Mouse (Mus musculus) bone marrow macrophage, adult 2 months (primary cell): ENCODE data around the gene 4921517D22Rik. TPM values are rescaled to one million over a fixed set of nuclear protein-coding genes. Genes with fewer than 3 reads are reported as not detected.
"Not testable (repeated sequence)": the region's sequence is repeated elsewhere in the genome, so short reads cannot be mapped to it uniquely, and the experiment has no call there.

Source experiments
- H3K27ac ChIP-seq: 2 replicates; pipeline ENCODE4 v1.5.1; 2012; ENCODE audit warnings: low read depth, low read length; ENCODE audit not compliant: insufficient read depth
- H3K4me1 ChIP-seq: 2 replicates; pipeline ENCODE4 v1.6.1; 2012; ENCODE audit warnings: low read length; ENCODE audit not compliant: control insufficient read depth, insufficient read depth
- H3K4me3 ChIP-seq: 2 replicates; pipeline ENCODE4 v1.5.1; 2012; ENCODE audit warnings: mild to moderate bottlenecking, low read length, moderate library complexity; ENCODE audit not compliant: insufficient read depth
- CTCF ChIP-seq: IDR thresholded peaks from 2 replicates; pipeline ENCODE4 v1.5.1; 2012; ENCODE audit warnings: low read depth, mild to moderate bottlenecking, low read length, moderate library complexity
- POLR2A ChIP-seq: IDR thresholded peaks from 2 replicates; pipeline ENCODE4 v1.6.1; 2012; ENCODE audit warnings: mild to moderate bottlenecking, low read depth, low read length, borderline replicate concordance
- polyA plus RNA-seq: library from polyadenylated mRNA; stranded (reverse); fragments of >200 nt; gene quantifications from 2 replicates; pipeline ENCODE4 v1.2.4, GENCODE M21; 2012; ENCODE audit not compliant: missing spikeins, insufficient read depth, insufficient read length

The 4921517D22Rik gene
- polyA plus RNA-seq, 1 experiment: not detected

GRCm38 (mm10) chr13:59726139-59726867, 32.4 kb upstream of the 4921517D22Rik start:
- Histone ChIP-seq H3K4me3 (no peak overlapping the region), H3K4me1 (0 out of 2 replicates have a peak, but pooled peaks cover 3% of the 10 kb centered on the region), H3K27ac (no peak overlapping the region)
- no peak for TF ChIP-seq CTCF
- no peak for TF ChIP-seq POLR2A

- not testable (repeated sequence) for H3K27ac ChIP-seq, H3K4me1 ChIP-seq, H3K4me3 ChIP-seq
Observed at GRCm38 (mm10) chr13:59722089-59722488, 28.2 kb upstream of the 4921517D22Rik start.

DNA sequence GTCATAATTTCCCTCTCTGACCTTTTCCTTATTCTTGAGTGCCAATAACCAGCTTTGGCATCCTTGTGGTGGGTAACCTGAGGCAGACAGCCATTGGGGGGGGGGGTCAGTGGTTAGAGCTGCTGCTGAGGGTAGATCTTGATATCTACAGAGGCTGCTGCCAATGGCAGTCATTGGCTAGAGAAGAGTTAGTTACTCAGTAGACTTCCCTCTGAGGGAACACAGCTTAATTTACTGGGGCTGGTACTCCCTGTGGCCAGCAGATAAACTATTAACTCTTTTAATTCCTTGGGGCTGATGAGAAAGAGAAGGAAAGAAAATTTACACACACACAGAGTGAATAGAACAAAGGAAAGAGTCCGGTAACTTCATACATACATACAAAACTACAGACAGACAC, 25.6 kb upstream of the 4921517D22Rik start:
- Histone ChIP-seq H3K4me1 (no peaks in the 10 kb centered on the region), H3K4me3 (no peak overlapping the region), H3K27ac (no peak overlapping the region)
- TF ChIP-seq CTCF: no peak

GRCm38 (mm10) chr13:59718857-59719440, 25.0 kb upstream of the 4921517D22Rik start:
- H3K4me3 ChIP-seq, H3K27ac ChIP-seq: not testable (repeated sequence)

GRCm38 (mm10) chr13:59713710-59714109, 19.8 kb upstream of the 4921517D22Rik start:
- Histone ChIP-seq H3K4me3 (no peak overlapping the region), H3K4me1 (no peaks in the 10 kb centered on the region), H3K27ac (no peak overlapping the region)
- TF ChIP-seq CTCF (no peak), POLR2A (no peak)

More at GRCm38 (mm10) chr13:59718857-59719440, 25.0 kb upstream of the 4921517D22Rik start:
- H3K4me1 ChIP-seq: not testable (repeated sequence)

GRCm38 (mm10) chr13:59711984-59712383, 18.1 kb upstream of the 4921517D22Rik start, which contains the start of gene Spata31d1b:
Gene Spata31d1b, plus strand, starts transcription at chr13:59712284.
- not testable (repeated sequence) for H3K27ac ChIP-seq, H3K4me1 ChIP-seq, H3K4me3 ChIP-seq

DNA sequence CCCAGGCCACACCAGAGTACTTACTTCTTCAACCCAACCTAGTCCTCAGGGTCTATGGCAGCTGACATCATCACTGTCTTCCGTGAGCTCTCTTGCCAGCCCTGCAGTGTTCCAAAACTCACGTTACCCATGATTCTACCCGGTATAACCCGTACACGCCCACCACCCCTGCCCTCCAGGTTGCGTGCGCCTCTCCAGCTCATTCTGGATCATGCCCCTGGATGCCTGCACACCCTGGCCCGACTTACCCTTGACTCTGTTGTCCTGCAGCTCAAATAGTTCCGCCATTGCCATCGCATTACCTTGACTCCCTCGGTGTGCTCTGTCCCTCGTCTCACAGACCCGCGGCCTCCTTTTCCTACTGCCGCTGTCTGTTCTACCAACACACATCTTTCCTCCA, 16.3 kb upstream of the 4921517D22Rik start, which contains the start of gene Spata31d1a:
Gene Spata31d1a, minus strand, starts transcription at position 101 of the 400 bp plus-strand sequence.
- TF ChIP-seq POLR2A (no peak), CTCF (no peak)
- Histone ChIP-seq H3K4me1 (0 out of 2 replicates have a peak, but pooled peaks cover under 1% of the 10 kb centered on the region), H3K27ac (no peak within 1 kb of the TSS), H3K4me3 (no peak within 1 kb of the TSS)

- peak overlapping the region; percentile 33 for H3K4me3 ChIP-seq
Observed at GRCm38 (mm10) chr13:59704562-59704961, 10.7 kb upstream of the 4921517D22Rik start.

GRCm38 (mm10) chr13:59703514-59703913, 9.6 kb upstream of the 4921517D22Rik start:
- H3K27ac ChIP-seq: no peak overlapping the region

More at GRCm38 (mm10) chr13:59704562-59704961, 10.7 kb upstream of the 4921517D22Rik start:
- peaks cover 12% of the 10 kb centered on the region for H3K4me1 ChIP-seq
- H3K27ac ChIP-seq: no peak overlapping the region
- TF ChIP-seq CTCF: no peak
- TF ChIP-seq POLR2A: no peak

GRCm38 (mm10) chr13:59700137-59700536, 6.2 kb upstream of the 4921517D22Rik start:
- H3K27ac ChIP-seq: not testable (repeated sequence)

More at GRCm38 (mm10) chr13:59703514-59703913, 9.6 kb upstream of the 4921517D22Rik start:
- TF ChIP-seq POLR2A: no peak
- TF ChIP-seq CTCF: no peak
- no peak overlapping the region for H3K4me3 ChIP-seq
- H3K4me1 ChIP-seq: peaks cover 12% of the 10 kb centered on the region

More at GRCm38 (mm10) chr13:59700137-59700536, 6.2 kb upstream of the 4921517D22Rik start:
- H3K4me3 ChIP-seq: not testable (repeated sequence)
- H3K4me1 ChIP-seq: peaks cover 23% of the 10 kb centered on the region
